Mouse (Mus musculus): ENCODE data around the gene Agpat1.

DNA sequence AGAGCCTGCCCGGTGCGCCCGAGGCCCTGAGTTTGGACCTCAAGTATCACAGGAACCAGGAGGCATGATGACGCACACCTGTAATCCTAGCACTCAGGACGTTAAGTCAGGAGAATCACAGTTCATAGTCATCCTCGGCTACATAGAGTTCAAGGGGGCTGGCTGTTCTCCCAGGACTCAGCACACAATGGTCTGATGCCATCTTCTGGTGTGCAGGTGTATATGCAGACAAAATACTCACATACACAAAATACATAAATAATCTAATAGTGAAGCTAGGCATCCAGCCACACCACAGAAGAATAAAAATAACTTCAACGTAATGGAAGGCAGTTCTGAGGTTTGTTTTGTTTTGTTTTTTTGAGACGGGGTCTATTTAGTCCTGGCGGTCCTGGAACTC, 19.1 kb downstream of the Agpat1 start:
- TF ChIP-seq CTCF (IDR thresholded peaks at IDR 0.05; ENCODE audit: control insufficient read depth, insufficient read depth, insufficient replicate concordance, low read depth, low read length) (no peak), POLR2A (IDR thresholded peaks at IDR 0.05; ENCODE audit: control insufficient read depth, low read depth, low read length) (no peak)
